Mouse (Mus musculus): ENCODE measurements at regions not wholly inside any gene's neighbourhood (a gene's known extent, or its start where the extent isn't known, plus 50 kb on each side); places are given as distances from the start of the nearest gene placed in this dataset.

GRCm38 (mm10) chr4:39508866-39509265 lies 58.8 kb downstream of the 1700009N14Rik start:
- DNase-seq, result no peak

DNA sequence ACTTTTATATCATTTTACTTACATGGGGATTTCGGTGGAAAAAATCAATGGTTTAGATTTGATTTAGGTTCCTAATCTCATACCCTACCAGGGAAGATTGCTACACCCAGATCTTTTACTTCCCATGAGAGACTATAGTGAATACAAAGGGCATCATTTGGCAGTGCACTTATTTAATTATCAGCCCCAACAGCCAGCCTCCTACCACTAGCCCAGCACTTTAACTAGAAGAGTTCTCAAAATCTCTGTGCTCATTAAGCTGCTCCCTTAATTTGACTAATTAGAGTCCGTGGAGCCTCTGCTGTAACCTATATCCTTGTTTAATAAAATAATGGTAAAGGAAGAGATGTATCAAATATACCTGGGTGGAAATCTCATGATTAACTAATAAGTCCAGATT lies 77.4 kb downstream of the 1700009N14Rik start:
- no peak for DNase-seq

GRCm38 (mm10) chr4:39528661-39529060 lies 78.6 kb downstream of the 1700009N14Rik start:
- DNase-seq, result no peak

DNA sequence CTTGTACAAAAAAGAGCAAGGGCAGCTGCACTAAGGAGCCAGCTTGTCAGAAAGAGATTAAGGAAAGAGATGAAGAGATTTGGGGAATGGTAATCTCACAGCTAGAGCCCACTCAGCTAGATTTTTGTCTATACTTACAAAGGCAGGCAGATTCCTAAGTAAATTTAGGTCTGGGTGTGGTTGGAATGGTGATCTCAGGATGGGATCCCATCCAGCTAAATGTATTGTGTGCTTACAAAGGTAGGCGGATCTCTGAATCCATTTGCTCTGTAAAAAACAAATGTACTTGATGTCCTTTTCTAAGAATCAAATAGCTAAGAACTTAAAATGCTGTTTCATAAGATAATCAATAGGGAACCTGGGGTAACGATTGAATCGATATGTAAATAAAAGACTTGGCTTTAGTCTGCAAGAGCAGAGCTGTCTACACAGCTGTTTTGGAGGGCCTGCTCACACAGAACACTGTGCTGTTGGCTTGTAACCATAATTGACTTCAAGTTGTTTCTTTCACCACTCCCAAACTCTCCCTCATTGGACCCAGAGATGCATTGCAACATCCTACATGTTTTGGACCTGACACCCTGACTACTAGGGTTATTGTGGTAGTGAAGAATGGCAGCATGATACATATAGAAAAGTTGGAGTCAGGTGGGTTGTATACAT lies 106.1 kb downstream of the 1700009N14Rik start:
- DNase-seq, result no peak

DNA sequence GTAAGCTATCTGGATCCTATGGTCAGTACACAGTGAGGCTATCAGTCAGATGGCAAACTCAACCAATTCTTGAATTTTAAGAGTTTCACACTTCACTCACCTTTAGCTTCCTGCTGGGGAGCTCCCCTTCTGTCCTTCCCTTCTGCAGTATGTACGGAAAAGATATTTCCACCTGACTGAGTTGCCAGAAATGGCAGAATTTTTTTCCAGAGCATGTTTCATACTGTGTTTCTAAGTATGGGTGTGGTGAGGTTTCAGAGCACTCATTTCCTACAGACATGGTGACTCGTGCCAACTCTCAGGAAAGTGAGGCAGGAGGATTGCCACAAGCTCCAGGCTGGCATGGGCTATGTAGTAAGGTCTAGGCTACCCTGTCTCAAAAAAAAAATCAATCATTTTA lies 147.3 kb downstream of the 1700009N14Rik start:
- DNase-seq, result no peak

- DNase-seq, result no peak
Observed at GRCm38 (mm10) chr4:39605046-39605445, 155.0 kb downstream of the 1700009N14Rik start.

- no peak for DNase-seq
Observed at GRCm38 (mm10) chr4:39644136-39644535, 194.0 kb downstream of the 1700009N14Rik start.

DNA sequence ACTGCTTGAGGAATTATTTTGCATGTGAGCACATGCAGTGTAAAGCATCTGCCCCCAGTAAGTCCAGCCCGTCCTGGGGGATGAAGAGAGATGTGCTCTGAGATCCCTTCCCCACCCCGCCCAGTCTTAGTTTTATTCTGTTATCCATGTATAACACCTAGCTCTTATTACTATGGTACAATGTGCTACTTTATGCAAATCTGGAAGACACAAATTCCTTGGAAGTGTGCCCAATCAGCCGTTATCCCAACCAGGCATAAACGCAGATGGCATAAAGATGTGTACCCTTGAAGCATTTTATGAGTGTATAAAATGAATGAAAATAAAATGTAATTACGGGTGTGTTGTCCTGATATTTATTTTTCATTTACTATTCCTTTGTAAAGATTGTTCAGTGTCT lies 194.8 kb downstream of the 1700009N14Rik start:
- no peak for DNase-seq

DNA sequence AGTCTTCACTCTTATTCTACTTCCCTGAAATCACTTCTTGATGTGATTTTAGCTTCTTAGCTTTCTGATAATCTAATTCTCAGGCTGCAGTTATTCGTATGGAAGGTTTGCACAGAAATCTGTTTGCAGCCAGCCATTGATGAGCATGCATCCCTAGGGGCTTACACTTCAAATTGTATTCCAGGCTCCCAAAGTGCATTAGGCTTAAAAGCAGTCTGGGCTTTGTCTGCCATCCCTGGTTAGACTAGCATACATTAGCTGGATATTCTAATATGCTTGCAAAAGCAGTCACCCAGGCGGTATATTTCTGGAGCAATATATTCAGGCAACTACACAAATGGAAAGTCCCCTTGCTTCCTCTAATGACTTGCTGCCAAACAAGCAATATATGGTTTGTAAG lies 210.4 kb downstream of the 1700009N14Rik start:
- no peak for DNase-seq

GRCm38 (mm10) chr4:39672609-39673008 lies 222.5 kb downstream of the 1700009N14Rik start:
- no peak for DNase-seq

DNA sequence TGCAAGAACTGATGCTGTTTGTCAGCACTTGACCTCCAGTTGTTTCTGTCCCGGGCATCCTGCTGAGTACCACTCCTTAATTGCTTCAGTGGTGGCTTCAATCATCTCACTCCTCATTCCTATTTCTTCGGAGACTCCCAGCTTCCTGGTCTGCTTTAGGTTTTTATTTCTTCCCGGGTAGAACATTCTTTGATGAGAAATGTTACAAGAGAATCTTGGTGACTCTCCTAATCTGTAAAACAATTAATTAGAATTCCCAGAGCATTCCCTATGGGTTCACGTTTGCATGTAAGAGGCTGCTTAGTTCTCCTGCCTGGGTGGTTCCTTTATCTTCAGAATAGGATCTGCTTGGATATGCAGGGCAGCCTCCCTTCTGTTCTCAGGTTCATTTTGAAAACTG lies 245.1 kb downstream of the 1700009N14Rik start:
- DNase-seq, result no peak

DNA sequence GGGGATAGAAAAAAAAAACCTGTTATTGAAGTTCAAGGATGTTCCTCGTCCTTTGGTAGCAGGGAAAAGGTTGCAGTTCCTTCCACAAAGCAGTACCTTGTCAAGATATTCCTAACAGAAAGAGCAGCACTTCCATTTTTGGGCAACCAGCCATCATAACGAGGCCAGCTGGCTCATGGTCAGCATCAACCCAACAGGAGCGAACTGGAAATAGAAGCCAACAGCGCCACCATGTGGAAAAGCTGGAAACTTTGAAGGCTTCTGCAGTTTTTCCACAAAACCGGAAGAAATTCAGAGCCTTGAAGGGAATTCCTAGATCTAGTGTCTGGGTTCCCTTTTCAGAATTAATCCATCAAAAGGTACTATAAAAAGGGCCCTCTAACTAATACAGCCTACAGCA lies 247.5 kb downstream of the 1700009N14Rik start:
- DNase-seq, result peak; percentile 80

GRCm38 (mm10) chr4:39699347-39699746 lies 249.3 kb downstream of the 1700009N14Rik start:
- no peak for DNase-seq

GRCm38 (mm10) chr4:39717477-39717876 lies 267.4 kb downstream of the 1700009N14Rik start:
- no peak for DNase-seq

- no peak for DNase-seq
Observed at GRCm38 (mm10) chr4:39718691-39719090, 268.6 kb downstream of the 1700009N14Rik start.

DNA sequence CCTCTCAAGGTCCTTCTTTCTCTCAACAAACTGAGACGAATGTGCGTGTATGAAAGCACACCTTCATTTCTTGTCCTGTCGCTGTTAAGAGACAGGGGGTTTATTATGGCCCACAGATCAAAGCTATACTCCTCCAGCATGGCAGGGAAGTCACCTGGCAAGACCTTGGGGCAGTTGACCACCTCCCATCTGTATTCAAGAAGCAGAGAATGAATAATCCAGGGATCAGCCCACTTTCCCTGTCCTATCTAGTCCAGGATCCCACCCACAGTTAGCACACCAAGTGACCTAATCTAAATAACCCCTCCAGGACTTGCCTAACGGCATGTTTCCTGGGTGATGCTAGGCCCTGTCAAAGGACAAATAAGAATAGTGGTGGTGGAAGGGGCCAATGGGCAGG lies 269.9 kb downstream of the 1700009N14Rik start:
- no peak for DNase-seq

DNA sequence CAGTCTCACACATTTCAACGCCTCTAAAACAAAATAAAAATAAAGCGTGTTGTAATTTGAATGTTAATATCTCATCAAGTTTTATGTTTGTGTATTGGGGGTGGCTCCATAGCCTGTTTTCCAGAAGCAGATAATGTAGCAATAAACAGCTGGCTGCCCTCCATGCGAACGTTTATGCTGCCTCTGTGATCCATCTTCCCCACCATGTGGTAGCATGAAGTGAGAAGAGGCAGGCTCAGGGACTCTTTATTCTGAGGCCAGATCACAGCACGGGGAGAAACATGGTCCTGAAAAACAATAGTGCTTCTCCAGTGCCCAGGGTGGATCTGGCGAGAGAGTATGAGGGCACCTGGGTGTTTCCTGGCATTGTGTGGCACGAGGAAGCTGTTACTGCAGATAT lies 271.4 kb downstream of the 1700009N14Rik start:
- no peak for DNase-seq

GRCm38 (mm10) chr4:39765586-39765985 lies 315.5 kb downstream of the 1700009N14Rik start:
- no peak for DNase-seq

GRCm38 (mm10) chr4:39791096-39791495 lies 341.0 kb downstream of the 1700009N14Rik start:
- no peak for DNase-seq

- DNase-seq, result no peak
Observed at GRCm38 (mm10) chr4:39809950-39810349, 332.9 kb upstream of the Aco1 start.

DNA sequence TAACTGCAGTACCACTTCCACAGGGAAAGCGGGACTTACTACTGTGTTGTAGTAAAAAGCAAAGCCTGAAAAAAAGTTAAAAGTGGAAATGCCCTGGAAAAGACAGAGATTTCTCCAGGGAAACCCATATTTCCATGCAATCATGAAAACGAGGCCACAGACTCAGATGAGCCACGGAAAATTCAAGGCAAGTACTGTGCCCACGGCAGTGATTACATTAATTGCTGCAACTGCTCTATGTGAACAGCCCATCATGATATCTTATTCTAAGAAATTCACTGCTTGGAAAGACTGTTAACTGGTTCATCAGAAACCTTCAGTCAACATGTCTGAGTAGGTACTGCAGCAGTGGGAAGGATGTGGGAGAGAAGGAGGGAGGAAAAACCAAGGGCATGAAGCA lies 330.1 kb upstream of the Aco1 start:
- DNase-seq, result no peak

- DNase-seq, result no peak
Observed at GRCm38 (mm10) chr4:39815620-39816019, 327.3 kb upstream of the Aco1 start.

- DNase-seq, result no peak
Observed at GRCm38 (mm10) chr4:39817675-39818074, 325.2 kb upstream of the Aco1 start.

GRCm38 (mm10) chr4:39833634-39834033 lies 309.2 kb upstream of the Aco1 start:
- DNase-seq, result no peak

Measured in gastrocnemius, postnatal 10 days (tissue).